Mouse (Mus musculus) mouse embryonic stem cell (cell line): ENCODE measurements around the gene Nudt8.
"Not testable (repeated sequence)": the region's sequence is repeated elsewhere in the genome, so short reads cannot be mapped to it uniquely, and the experiment has no call there.

ENCODE experiments used
- in situ Hi-C, 2 experiments: fragments of 300-500 bp; cut with MboI; formaldehyde crosslinking; loops; 1 replicate in 1 of 2; 3 replicates in 1 of 2; pipeline ENCODE4 v1.14.3; 2019 to 2020; ENCODE audit warnings: low sequenced_read_pairs in 2 of 2, low pct_unique_long_range_greater_than_20kb in 1 of 2, mixed read lengths in 1 of 2; ENCODE audit not compliant: unreplicated experiment in 1 of 2

The Nudt8 gene

DNA sequence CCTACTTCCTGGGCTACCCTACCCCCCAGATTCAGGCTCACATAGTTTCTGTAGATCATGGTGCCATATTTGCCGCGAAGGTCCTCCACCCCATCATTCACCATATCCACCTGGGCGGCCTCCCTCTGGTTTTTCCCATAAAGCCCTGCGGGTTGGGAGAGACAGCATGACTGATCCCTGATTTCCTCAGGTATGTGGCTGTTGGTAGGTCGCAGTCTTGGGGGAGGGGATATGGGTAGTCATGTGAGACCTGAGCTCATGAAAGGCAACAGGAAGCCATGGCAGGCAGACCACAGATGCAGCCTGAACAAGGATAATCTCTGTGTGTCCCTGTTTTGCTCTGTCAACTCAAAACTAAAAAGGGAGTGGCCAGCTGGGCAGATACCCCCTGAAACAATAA is 40.6 kb downstream of the Nudt8 start:
- in situ Hi-C loops = not testable (repeated sequence)

DNA sequence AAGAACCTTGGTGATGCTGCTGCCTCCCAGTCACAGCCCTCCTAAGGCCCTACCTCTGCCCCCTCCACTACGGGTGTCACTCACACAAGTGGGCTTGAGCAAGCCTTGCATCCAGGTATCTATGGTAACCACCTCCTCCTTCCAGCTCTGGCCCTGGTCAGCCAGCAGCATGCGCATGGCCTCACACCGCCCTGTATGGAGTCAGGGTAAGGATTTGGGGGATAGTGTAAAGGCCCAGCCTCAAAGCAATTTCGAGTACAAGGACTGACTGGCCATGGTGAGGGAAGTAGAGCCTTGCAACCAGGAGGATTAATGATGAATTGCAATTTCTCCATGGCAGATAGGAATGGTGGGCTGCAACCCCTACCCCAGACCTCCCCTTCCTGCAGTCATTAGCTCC is 41.1 kb downstream of the Nudt8 start:
- in situ Hi-C loops = not testable (repeated sequence)

DNA sequence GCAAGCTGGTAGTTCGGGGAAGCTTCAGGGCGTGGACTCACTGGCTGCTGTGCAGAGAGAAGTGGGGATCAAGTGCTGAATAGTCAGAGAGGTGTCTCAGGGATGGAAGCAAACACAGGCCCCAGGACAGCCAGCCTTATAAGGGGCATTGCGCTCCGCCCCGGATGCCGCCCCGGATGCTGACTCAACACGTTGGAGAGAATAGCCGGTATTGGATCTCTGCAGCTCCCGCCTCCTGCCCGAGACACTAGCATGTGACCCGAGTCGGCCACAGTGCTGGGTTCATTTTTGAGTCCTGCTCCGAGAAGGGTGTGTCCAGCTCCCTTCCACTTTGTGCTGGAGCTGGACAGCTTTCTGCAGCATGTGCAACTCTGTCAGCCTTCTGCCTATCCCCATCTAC is 41.7 kb downstream of the Nudt8 start:
- in situ Hi-C loops = no loop called here

DNA sequence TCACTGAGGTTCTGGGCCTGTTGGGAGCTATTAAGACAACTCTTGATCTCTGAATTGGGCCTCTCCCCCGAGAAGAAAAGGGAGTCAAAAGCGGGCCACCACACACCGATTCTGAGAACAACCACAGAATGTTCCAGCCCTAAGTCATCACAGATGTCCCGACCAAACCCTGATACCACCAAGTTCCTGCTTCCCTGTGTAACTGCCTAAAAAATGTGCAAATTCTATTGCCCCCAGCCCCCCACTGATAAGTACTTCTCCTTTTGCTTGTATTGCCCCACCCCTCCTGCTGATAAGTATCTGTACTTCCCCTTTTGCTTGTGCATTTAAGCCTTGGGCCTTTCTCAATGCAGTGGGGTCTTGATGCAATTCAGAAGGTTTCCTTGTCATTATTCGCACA is 43.7 kb downstream of the Nudt8 start:
- in situ Hi-C loops = not testable (repeated sequence)

DNA sequence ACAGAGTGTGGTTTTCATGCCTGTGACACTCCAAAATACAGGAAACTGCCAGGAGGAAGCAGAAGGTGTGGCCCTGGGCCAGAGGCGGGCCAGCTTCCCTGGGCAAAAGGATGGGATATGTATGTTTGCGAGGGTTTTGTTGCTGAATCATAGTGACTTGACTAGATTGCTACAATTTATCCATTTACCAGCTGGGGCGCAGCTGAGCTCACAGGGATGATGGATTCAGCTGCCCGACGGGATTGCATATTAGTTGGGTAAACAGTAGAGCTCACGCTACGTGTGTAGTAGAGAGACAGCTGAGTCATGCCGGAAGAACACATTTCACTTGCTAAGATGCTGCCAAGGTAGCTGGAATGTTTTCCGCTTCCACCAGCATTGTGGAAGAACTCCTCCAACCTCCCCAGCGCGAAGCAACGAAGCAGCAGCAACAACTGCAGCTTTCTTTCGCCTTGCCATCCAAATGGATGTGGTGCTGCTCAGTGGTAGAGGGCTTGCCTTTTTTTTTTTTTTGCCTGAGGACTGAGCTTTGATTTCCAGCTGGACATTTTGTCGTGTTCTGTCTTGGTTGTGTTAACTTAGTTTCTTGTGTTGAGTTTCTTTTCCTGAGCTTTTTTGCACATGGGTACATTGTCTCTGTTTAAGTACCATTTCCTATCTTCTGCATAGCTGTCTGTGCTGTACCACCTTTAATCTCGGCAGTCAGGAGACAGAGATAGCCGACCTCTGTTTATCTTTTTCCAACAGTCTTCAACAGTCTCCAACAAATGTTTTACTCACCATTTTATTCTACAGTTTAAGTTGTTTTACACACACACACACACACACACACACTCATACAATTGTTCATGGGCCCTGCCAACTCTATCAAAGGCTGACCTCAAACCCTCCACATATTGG is 45.8 kb downstream of the Nudt8 start, which contains the start of gene Gstp2:
Gene Gstp2, minus strand, starts transcription at position 58 of the 900 bp plus-strand sequence.
- in situ Hi-C loops = loop anchor here in 1 of 2 experiments (5.0 kb wide), 1 partner anchor 34 kb away; the partner anchor contains the start of gene Ndufv1

DNA sequence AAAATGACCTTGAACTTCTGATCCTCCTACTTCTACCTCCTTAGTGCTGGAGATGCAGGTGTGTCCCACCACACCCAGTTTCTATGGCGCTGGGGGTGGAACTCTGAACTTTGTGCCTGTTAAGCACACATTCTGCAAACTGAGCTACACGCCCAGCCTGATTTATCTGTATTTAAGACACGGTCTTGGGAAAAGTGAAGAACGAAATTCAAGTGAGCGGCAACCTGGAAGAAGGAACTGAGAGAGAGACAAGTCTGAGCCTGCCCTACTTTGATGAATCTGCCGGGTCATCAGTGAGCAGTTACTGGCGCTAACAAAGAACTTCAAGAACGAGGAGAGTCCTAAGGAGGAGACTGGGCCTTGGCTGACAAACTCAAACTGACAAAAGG is 46.5 kb downstream of the Nudt8 start:
- in situ Hi-C loops = loop anchor here in 1 of 2 experiments (5.0 kb wide), 1 partner anchor 35 kb away; the partner anchor contains the start of gene Ndufv1

DNA sequence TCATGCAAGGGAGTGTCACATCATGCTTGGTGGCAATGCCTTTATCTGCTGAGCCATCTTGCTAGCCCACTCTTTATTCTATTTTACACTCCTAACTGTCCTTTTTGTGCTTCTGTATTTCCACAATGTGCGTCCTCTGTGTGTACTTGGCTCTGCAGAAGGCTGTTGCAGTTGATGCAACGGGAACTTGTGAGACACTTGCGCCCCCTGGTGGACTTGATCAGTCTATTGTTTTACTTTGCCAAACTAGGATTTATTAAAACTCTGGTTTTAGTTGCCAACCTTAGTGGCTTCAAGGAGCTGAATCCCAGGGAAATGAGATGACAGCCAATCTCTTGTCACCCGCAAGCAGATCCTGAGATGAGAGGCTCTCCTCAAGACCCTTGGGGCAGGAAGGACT is 47.5 kb downstream of the Nudt8 start:
- in situ Hi-C loops = loop anchor here in 1 of 2 experiments (5.0 kb wide), 1 partner anchor 36 kb away; the partner anchor contains the start of gene Ndufv1

DNA sequence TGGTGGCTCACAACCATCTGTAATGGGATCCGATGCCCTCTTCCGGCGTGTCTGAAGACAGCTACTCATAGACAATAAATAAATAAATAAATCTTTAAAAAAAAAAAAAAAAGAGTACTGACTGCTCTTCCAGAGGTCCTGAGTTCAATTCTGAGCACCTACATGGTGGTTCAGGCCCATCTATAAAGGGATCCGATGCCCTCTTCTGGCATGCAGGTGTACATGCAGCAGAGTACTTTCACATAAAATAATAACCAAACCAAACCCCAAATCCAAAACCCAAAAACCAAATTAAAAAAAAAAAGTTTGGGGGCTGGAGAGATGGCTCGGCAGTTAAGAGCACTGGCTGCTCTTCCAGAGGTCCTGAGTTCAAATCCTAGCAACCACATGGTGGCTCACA is 48.7 kb downstream of the Nudt8 start:
- in situ Hi-C loops = loop anchor here in 1 of 2 experiments (5.0 kb wide), 1 partner anchor 37 kb away; the partner anchor contains the start of gene Ndufv1

DNA sequence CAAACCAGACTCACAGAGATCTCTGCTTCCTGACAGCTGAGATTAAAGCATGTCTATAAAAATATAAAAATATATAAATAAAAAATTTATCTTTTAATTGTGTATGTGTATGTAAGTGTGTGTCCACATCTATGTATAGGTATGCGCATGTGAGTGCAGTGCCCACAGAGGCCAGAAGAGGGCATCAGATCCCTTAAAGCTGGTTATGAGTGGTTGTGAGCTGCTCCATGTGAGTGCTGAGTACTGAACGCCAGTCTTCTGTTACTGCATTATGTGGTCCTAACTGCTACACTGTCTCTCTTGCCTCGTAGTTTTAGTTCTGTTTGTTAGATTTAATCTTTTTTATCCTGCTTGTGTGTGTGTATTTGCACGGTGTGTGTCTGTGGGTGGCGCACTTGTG is 50.6 kb downstream of the Nudt8 start:
- in situ Hi-C loops = no loop called here
